Mouse (Mus musculus): ENCODE measurements around the gene Gm17693. TPM values are rescaled to one million over a fixed set of nuclear protein-coding genes. Genes with fewer than 3 reads are reported as not detected.
"Not testable (repeated sequence)": the region's sequence is repeated elsewhere in the genome, so short reads cannot be mapped to it uniquely, and the experiment has no call there.

Gm17693 gene
- polyA plus RNA-seq (2012; rRNA removed) = not detected in 2 replicates

DNA sequence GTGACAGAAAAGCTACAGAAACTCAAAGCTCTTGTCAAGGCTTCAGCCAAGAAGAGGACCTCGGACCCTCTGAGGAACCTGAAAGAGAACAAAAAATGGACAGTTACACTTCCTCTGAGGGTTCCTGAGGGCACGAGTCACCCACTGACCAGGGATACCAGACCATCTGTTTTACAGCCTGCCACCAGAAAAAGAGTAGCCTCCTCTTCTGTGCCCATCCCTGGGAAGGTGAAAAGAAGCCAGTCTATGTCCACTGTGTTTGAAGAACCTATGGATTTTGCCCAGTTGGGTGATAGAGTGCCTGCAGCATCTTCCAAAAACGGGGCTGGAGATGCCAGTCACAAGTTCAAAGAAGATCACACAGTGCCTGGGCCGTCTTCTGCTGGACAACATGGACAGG is at the start of gene Gm17693:
Gene Gm17693, plus strand, starts transcription at position 301 of the 400 bp plus-strand sequence.
- DNase-seq (ENCODE audit: low spot score) = not testable (repeated sequence)

All from urinary bladder, adult 2 months (tissue).